ENCODE assay signal across 8 mouse cellular contexts in the genomic region with DNA sequence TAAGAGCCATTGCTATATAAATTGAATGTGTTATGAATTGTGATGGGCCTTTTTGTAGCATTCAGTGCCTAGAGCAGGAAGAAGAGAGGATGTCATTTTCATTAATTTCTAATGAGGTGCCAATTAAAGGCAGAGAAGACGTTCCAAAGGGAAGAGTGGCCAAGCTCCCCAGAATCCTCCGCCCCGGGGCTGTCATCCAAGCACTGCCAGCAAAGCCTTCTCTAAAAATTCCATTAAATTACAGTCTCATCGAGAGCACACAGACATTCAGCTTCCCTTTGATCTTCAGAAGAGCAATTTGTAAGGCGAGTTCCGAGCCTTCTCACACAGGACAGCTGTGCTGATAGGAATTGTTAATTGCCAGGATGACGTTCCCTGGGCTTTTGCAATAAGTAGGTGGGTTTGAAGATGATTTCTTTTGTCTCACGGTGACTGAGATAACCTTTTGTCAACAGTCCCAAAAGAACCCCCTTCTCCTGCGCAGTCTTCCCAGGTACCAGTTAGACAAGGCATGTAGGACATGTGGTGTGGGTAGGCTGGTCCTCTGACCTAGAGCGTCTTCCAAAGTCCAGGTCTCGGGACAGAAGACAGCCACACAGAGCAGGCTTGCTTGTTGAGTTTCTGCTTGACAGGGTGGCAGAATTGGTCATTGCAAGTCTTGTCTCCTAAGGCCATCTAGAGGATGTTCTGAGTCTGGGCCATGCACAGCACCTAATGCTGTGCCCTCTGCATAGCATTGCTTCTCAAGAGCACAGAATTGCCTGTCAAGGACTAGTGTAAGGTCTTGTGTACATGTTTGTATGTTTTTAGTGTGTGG.
DNase-seq lines count a peak whose midpoint lies in the region; ATAC-seq and TF ChIP-seq lines count a peak whose summit lies in the region.

No protein-coding gene starts in this region.

- no peak for TF ChIP-seq POLR2A in thymus, adult 2 months (IDR thresholded peaks at IDR 0.05; ENCODE audit: control insufficient read depth, extremely low read depth, insufficient read depth, low read length, poor library complexity)

- DNase-seq in kidney, adult 11 months: peak; percentile 59
- peak; percentile 0 for DNase-seq in thymus, postnatal 25 days
- no peak for DNase-seq in thymus, adult 2 months
- DNase-seq in left cerebral cortex, adult 8-10 months (ENCODE audit: low spot score in 2 of 2): peak; percentile 2 to 8
- DNase-seq in ovary, postnatal 36 days (ENCODE audit: low spot score): no peak

- ATAC-seq in kidney, embryonic 16.5 days (ENCODE audit: low FRiP score, low TSS enrichment): no peak
- no peak for ATAC-seq in heart, embryonic 13.5 days (ENCODE audit: extremely low read depth, insufficient number of reproducible peaks, low FRiP score, low TSS enrichment)
- no peak for ATAC-seq in CD4-positive, CD25-positive, alpha-beta regulatory T cell, adult 4 months

- no peak overlapping the region for H3K27ac ChIP-seq in kidney, embryonic 16.5 days (ENCODE audit: low read length)
- H3K27ac ChIP-seq in thymus, adult 2 months (ENCODE audit: control insufficient read depth, insufficient read depth, low read length): no peak overlapping the region
- peak overlapping the region; percentile 95 for H3K27ac ChIP-seq in heart, embryonic 13.5 days (replicated peaks)

- no peaks in the 10 kb centered on the region for H3K36me3 ChIP-seq in kidney, embryonic 16.5 days (ENCODE audit: insufficient read depth, low read length)
- H3K36me3 ChIP-seq in thymus, adult 2 months (ENCODE audit: control insufficient read depth, insufficient read depth, low read length): peaks cover 6% of the 10 kb centered on the region
- H3K36me3 ChIP-seq in heart, embryonic 13.5 days: peaks cover 21% of the 10 kb centered on the region

- H3K27me3 ChIP-seq in kidney, embryonic 16.5 days (ENCODE audit: insufficient read depth, low read length): no peaks in the 10 kb centered on the region
- H3K27me3 ChIP-seq in thymus, adult 2 months (ENCODE audit: control insufficient read depth, insufficient read depth, low read length): no peaks in the 10 kb centered on the region
- no peaks in the 10 kb centered on the region for H3K27me3 ChIP-seq in heart, embryonic 13.5 days (replicated peaks)

- no peaks in the 10 kb centered on the region for H3K9me3 ChIP-seq in kidney, embryonic 16.5 days (ENCODE audit: low read length)
- H3K9me3 ChIP-seq in heart, embryonic 13.5 days: no peaks in the 10 kb centered on the region

- WGBS in kidney, embryonic 16.5 days: 67% methylated on average over 11 of the region's 11 CpGs
- WGBS in thymus, adult 2 months: 94% methylated on average over 11 of the region's 11 CpGs
- 47% methylated on average over 11 of the region's 11 CpGs for WGBS in heart, embryonic 13.5 days

- no peak overlapping the region for H3K9ac ChIP-seq in kidney, embryonic 16.5 days (replicated peaks; ENCODE audit: low read length)
- H3K9ac ChIP-seq in heart, embryonic 13.5 days: peak overlapping the region; percentile 71; the same call in 1 of the 2 replicates

- no peak overlapping the region for H3K4me3 ChIP-seq in kidney, embryonic 16.5 days (ENCODE audit: low read length)
- no peak overlapping the region for H3K4me3 ChIP-seq in thymus, adult 2 months (ENCODE audit: control insufficient read depth, insufficient read depth, low read length)
- H3K4me3 ChIP-seq in heart, embryonic 13.5 days: no peak overlapping the region

- H3K4me1 ChIP-seq in kidney, embryonic 16.5 days (ENCODE audit: insufficient read depth, low read length): peaks cover 54% of the 10 kb centered on the region
- peaks cover 24% of the 10 kb centered on the region for H3K4me1 ChIP-seq in thymus, adult 2 months (replicated peaks; ENCODE audit: control insufficient read depth, insufficient read depth, low read length)
- peaks cover 99% of the 10 kb centered on the region for H3K4me1 ChIP-seq in heart, embryonic 13.5 days

- TF ChIP-seq CTCF in thymus, adult 2 months (IDR thresholded peaks at IDR 0.05; ENCODE audit: borderline replicate concordance, control insufficient read depth, extremely low read depth, insufficient read depth, low read length, poor library complexity): no peak

- no peak overlapping the region for H3K4me2 ChIP-seq in kidney, embryonic 16.5 days (replicated peaks; ENCODE audit: low read depth, low read length)
- no peak overlapping the region for H3K4me2 ChIP-seq in heart, embryonic 13.5 days

Comparison
In these comparisons a context has a peak if more than half of its experiments do, and no peak if none do; other contexts are left out.
1. DNase-seq: peak in kidney, adult 11 months (single experiment), thymus, postnatal 25 days (single experiment) and left cerebral cortex, adult 8-10 months (2 of 2); none in thymus, adult 2 months (single experiment) and ovary, postnatal 36 days (single experiment).